Mouse (Mus musculus) midbrain, embryonic 14.5 days (tissue): ENCODE measurements at regions not wholly inside any gene's neighbourhood (a gene's known extent, or its start where the extent isn't known, plus 50 kb on each side); places are given as distances from the start of the nearest gene placed in this dataset.
"Not testable (repeated sequence)": the region's sequence is repeated elsewhere in the genome, so short reads cannot be mapped to it uniquely, and the experiment has no call there.

Source experiments
- ATAC-seq: fragments of 200-750 bp; cut with Nextera tagmentation; 2 replicates; pipeline ENCODE4 v1.8.0; 2017; ENCODE audit warnings: moderate number of reproducible peaks, moderate library complexity; ENCODE audit not compliant: low FRiP score, low TSS enrichment
- DNase-seq: peaks from one replicate; pipeline ENCODE4 v3.0.0-alpha.2; 2015
- H3K27ac ChIP-seq: fragments of 300-500 bp; sonication (generic); replicated peaks from 2 replicates; pipeline ENCODE4 v1.5.1; 2014; ENCODE audit warnings: mild to moderate bottlenecking, low read depth, low read length, moderate library complexity
- H3K27me3 ChIP-seq: fragments of 300-500 bp; sonication (generic); 2 replicates; pipeline ENCODE4 v1.6.1; 2014; ENCODE audit warnings: low read length, control low read depth, mixed read lengths; ENCODE audit not compliant: control insufficient read depth, insufficient read depth
- H3K36me3 ChIP-seq: fragments of 300-500 bp; sonication (generic); 2 replicates; pipeline ENCODE4 v1.6.1; 2014; ENCODE audit warnings: low read length, control low read depth; ENCODE audit not compliant: control insufficient read depth, insufficient read depth
- H3K4me1 ChIP-seq: fragments of 300-500 bp; sonication (generic); 2 replicates; pipeline ENCODE4 v1.6.1; 2014; ENCODE audit warnings: mild to moderate bottlenecking, antibody characterized with exemption, low read length, control low read depth; ENCODE audit not compliant: control insufficient read depth, insufficient read depth
- H3K4me2 ChIP-seq: fragments of 300-500 bp; sonication (generic); 2 replicates; pipeline ENCODE4 v1.6.1; 2014; ENCODE audit warnings: mild to moderate bottlenecking, low read length, moderate library complexity
- H3K4me3 ChIP-seq: fragments of 300-500 bp; sonication (generic); replicated peaks from 2 replicates; pipeline ENCODE4 v1.5.1; 2014; ENCODE audit warnings: low read depth, low read length
- H3K9ac ChIP-seq: fragments of 300-500 bp; sonication (generic); replicated peaks from 2 replicates; pipeline ENCODE4 v1.6.1; 2014; ENCODE audit warnings: mild to moderate bottlenecking, low read length, moderate library complexity
- H3K9me3 ChIP-seq: fragments of 300-500 bp; sonication (generic); 2 replicates; pipeline ENCODE4 v1.6.1; 2016; ENCODE audit warnings: low read length, control low read depth, mixed read lengths; ENCODE audit not compliant: control insufficient read depth
- WGBS: fragments of 180-500 bp; shearing (Covaris S2); extraction: QIAGEN DNeasy Blood & Tissue Kit; methylation state at CpG from one replicate; pipeline ENCODE4 v1.1.7; 2014; 5-methylcytosine and 5-hydroxymethylcytosine counted together

GRCm38 (mm10) chr14:53709627-53710026, 544.3 kb downstream of the Dad1 start:
- peak; percentile 72 for DNase-seq
- not testable (repeated sequence) for H3K4me1 ChIP-seq, ATAC-seq, H3K27me3 ChIP-seq, H3K4me3 ChIP-seq, H3K27ac ChIP-seq, H3K9me3 ChIP-seq, H3K9ac ChIP-seq, H3K36me3 ChIP-seq, H3K4me2 ChIP-seq
- 9% methylated on average over 3 of the region's 3 CpGs for WGBS

GRCm38 (mm10) chr14:53704351-53704750, 549.6 kb downstream of the Dad1 start:
- not testable (repeated sequence) for H3K36me3 ChIP-seq, H3K27me3 ChIP-seq, H3K9me3 ChIP-seq, H3K4me1 ChIP-seq, H3K4me2 ChIP-seq, H3K4me3 ChIP-seq, DNase-seq, H3K27ac ChIP-seq, H3K9ac ChIP-seq, ATAC-seq
- 86% methylated on average over 5 of the region's 5 CpGs for WGBS

- H3K9me3 ChIP-seq, ATAC-seq, H3K9ac ChIP-seq, H3K27me3 ChIP-seq, H3K4me2 ChIP-seq, H3K27ac ChIP-seq, H3K4me3 ChIP-seq, H3K4me1 ChIP-seq, H3K36me3 ChIP-seq: not testable (repeated sequence)
- DNase-seq, result peak; percentile 42
- 17% methylated on average over 1 of the region's 1 CpGs for WGBS
Observed at GRCm38 (mm10) chr14:53703593-53703992, 550.3 kb downstream of the Dad1 start.

GRCm38 (mm10) chr14:53684100-53684499, 569.8 kb downstream of the Dad1 start:
- not testable (repeated sequence) for H3K27me3 ChIP-seq, H3K36me3 ChIP-seq, H3K4me1 ChIP-seq, ATAC-seq, DNase-seq, H3K9me3 ChIP-seq, H3K4me2 ChIP-seq, H3K27ac ChIP-seq, H3K9ac ChIP-seq, H3K4me3 ChIP-seq
- WGBS, result 82% methylated on average over 4 of the region's 4 CpGs

GRCm38 (mm10) chr14:53683361-53684015, 570.4 kb downstream of the Dad1 start:
- not testable (repeated sequence) for H3K27me3 ChIP-seq, H3K36me3 ChIP-seq, H3K4me1 ChIP-seq, H3K9ac ChIP-seq, H3K4me2 ChIP-seq, H3K9me3 ChIP-seq, DNase-seq, ATAC-seq, H3K4me3 ChIP-seq, H3K27ac ChIP-seq
- 82% methylated on average over 9 of the region's 9 CpGs for WGBS

- WGBS, result 96% methylated on average over 1 of the region's 1 CpGs
- H3K27ac ChIP-seq, H3K4me1 ChIP-seq, H3K4me3 ChIP-seq, H3K9ac ChIP-seq, H3K4me2 ChIP-seq, H3K27me3 ChIP-seq, DNase-seq, H3K36me3 ChIP-seq, H3K9me3 ChIP-seq, ATAC-seq: not testable (repeated sequence)
Observed at GRCm38 (mm10) chr14:53682679-53683078, 571.2 kb downstream of the Dad1 start.

GRCm38 (mm10) chr14:53681320-53681719, 572.6 kb downstream of the Dad1 start:
- not testable (repeated sequence) for H3K4me2 ChIP-seq, H3K9me3 ChIP-seq, DNase-seq, H3K27ac ChIP-seq, H3K4me1 ChIP-seq, H3K9ac ChIP-seq, H3K27me3 ChIP-seq, H3K4me3 ChIP-seq, ATAC-seq, H3K36me3 ChIP-seq
- 80% methylated on average over 5 of the region's 5 CpGs for WGBS

GRCm38 (mm10) chr14:53665681-53666080, 588.2 kb downstream of the Dad1 start:
- not testable (repeated sequence) for H3K4me3 ChIP-seq, H3K9me3 ChIP-seq, H3K9ac ChIP-seq, ATAC-seq, H3K27ac ChIP-seq, H3K36me3 ChIP-seq, H3K4me1 ChIP-seq, H3K4me2 ChIP-seq, H3K27me3 ChIP-seq
- peak; percentile 73 for DNase-seq
- WGBS, result 20% methylated on average over 2 of the region's 2 CpGs

- not testable (repeated sequence) for H3K27ac ChIP-seq, H3K4me2 ChIP-seq, DNase-seq, H3K9ac ChIP-seq, ATAC-seq, H3K4me1 ChIP-seq, H3K9me3 ChIP-seq, H3K4me3 ChIP-seq, H3K36me3 ChIP-seq, H3K27me3 ChIP-seq
- WGBS, result 82% methylated on average over 8 of the region's 9 CpGs
Observed at GRCm38 (mm10) chr14:53662700-53663355, 591.1 kb downstream of the Dad1 start.
